Mouse (Mus musculus): ENCODE measurements around the gene Pgd. TPM values are rescaled to one million over a fixed set of nuclear protein-coding genes. Genes with fewer than 3 reads are reported as not detected.

The Pgd gene
- total RNA-seq, 2 experiments from 2014 or later = 20.7 to 22.4 TPM

Other genes starting within 250 kb of the Pgd start
- 10 to 100 TPM; 19.4 to 20.5 TPM for gene Pex14, start 66.9 kb downstream of the Pgd start, total RNA-seq (2021)
- 10 to 100 TPM; 43.4 to 47.4 TPM for gene Dffa, start 62.6 kb downstream of the Pgd start, total RNA-seq (2021)
- under 1 TPM in 1 of 2 experiments, not detected in 1; 0.33 TPM for gene Cort, start 40.0 kb downstream of the Pgd start, total RNA-seq (2021)
- gene Cenps, start 29.1 kb downstream of the Pgd start, total RNA-seq (2021) = 1 to 10 TPM; 5.6 to 6.5 TPM
- gene Kif1b, start 140.9 kb upstream of the Pgd start, total RNA-seq (2021) = 100 to 1,000 TPM; 221 to 265 TPM

All from gastrocnemius, postnatal 14 days (tissue).